Mouse (Mus musculus): ENCODE results near the gene Cfap126. TPM values are rescaled to one million over a fixed set of nuclear protein-coding genes. Genes with fewer than 3 reads are reported as not detected.

Cfap126 gene
- polyA plus RNA-seq, 1 experiment: 4.5 TPM

DNA sequence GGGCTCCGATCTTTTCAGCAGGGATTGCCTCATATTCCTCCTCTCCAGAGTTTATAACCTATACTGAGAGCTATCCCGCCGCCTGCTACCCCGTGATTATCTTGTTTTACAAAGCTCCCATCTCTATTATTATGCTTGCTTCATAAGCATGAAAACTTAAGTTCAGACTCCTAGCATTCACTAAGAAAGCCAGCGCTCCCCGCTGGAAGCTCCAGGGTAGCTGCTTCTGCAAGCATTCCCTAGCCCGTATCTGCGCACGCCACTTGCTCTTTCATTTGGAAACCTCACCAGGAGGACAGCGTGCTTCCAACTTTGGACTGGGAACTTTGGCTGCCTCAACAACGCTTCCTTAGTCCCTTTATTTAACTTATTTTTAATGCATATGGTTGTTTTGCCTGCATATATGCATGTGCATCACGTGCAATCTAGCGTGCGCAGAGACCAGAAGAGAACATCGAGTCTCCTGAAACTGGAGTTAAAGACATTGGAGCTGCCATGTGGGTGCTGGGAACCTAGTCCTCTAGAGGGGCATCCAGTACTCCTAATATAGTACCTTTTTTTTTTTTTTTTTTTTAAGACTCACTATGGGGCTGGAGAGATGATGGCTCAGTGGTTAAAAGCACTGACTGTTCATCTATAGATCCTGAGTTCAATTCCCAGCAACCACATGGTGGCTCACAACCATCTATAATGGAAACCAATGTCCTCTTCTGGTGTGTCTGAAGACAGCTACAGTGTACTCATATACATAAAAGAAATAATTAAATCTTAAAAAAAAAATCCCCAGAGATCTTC lies 1.7 kb upstream of the Cfap126 start:
- H3K27ac ChIP-seq (ENCODE audit: insufficient read depth, low read length): 0 out of 2 replicates have a peak overlapping the region, but pooled peaks have one; percentile 14
- TF ChIP-seq CTCF (IDR thresholded peaks at IDR 0.05; ENCODE audit: extremely low read depth, insufficient read depth, low read length): no peak
- TF ChIP-seq POLR2A (IDR thresholded peaks at IDR 0.05; ENCODE audit: extremely low read depth, insufficient read depth, low read length): no peak
- peak overlapping the region; percentile 42 for H3K4me3 ChIP-seq (ENCODE audit: insufficient read depth, low read length)
- no peaks in the 10 kb centered on the region; the same call in 1 of the 2 replicates for H3K4me1 ChIP-seq (ENCODE audit: control insufficient read depth, insufficient read depth, low read length)

GRCm38 (mm10) chr1:171112986-171113385 lies 732 bp upstream of the Cfap126 start:
- no peak overlapping the region; the same call in 1 of the 2 replicates for H3K4me3 ChIP-seq (ENCODE audit: insufficient read depth, low read length)
- H3K4me1 ChIP-seq (ENCODE audit: control insufficient read depth, insufficient read depth, low read length): no peaks in the 10 kb centered on the region; the same call in 1 of the 2 replicates
- TF ChIP-seq POLR2A (IDR thresholded peaks at IDR 0.05; ENCODE audit: extremely low read depth, insufficient read depth, low read length) (no peak), CTCF (IDR thresholded peaks at IDR 0.05; ENCODE audit: extremely low read depth, insufficient read depth, low read length) (no peak)
- H3K27ac ChIP-seq (ENCODE audit: insufficient read depth, low read length): no peak overlapping the region

DNA sequence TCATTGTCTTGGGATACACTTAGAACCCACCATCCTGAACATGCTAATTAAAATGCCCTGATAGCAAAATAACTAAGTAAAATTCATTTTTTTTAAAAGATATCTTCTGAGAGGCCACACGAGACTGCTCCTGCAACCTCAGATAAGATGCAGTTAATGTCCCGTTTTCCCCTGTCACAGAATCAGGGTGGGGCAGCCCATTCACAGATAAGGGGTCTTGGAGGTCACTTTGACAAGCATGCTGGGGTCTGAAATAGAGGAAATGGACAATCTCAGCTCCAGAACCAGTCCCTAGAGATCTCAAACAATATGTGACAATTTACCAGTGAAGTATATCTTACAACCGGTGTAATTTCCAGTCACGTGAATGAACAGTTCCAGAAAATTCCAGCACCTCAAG lies 2.6 kb downstream of the Cfap126 start:
- Histone ChIP-seq H3K27ac (ENCODE audit: insufficient read depth, low read length) (no peak overlapping the region), H3K4me3 (ENCODE audit: insufficient read depth, low read length) (no peak overlapping the region), H3K4me1 (ENCODE audit: control insufficient read depth, insufficient read depth, low read length) (no peaks in the 10 kb centered on the region; the same call in 1 of the 2 replicates)
- no peak for TF ChIP-seq POLR2A (IDR thresholded peaks at IDR 0.05; ENCODE audit: extremely low read depth, insufficient read depth, low read length)

GRCm38 (mm10) chr1:171118269-171118684 lies 4.6 kb downstream of the Cfap126 start:
- Histone ChIP-seq H3K4me1 (ENCODE audit: control insufficient read depth, insufficient read depth, low read length) (no peaks in the 10 kb centered on the region), H3K4me3 (ENCODE audit: insufficient read depth, low read length) (no peak overlapping the region), H3K27ac (ENCODE audit: insufficient read depth, low read length) (no peak overlapping the region)
- TF ChIP-seq POLR2A (IDR thresholded peaks at IDR 0.05; ENCODE audit: extremely low read depth, insufficient read depth, low read length) (no peak), CTCF (IDR thresholded peaks at IDR 0.05; ENCODE audit: extremely low read depth, insufficient read depth, low read length) (peak; percentile 47; the same call in 1 of the 2 replicates)

- Histone ChIP-seq H3K27ac (ENCODE audit: insufficient read depth, low read length) (no peak overlapping the region), H3K4me1 (ENCODE audit: control insufficient read depth, insufficient read depth, low read length) (no peaks in the 10 kb centered on the region), H3K4me3 (ENCODE audit: insufficient read depth, low read length) (no peak overlapping the region)
- TF ChIP-seq POLR2A (IDR thresholded peaks at IDR 0.05; ENCODE audit: extremely low read depth, insufficient read depth, low read length) (no peak), CTCF (IDR thresholded peaks at IDR 0.05; ENCODE audit: extremely low read depth, insufficient read depth, low read length) (no peak)
Measured at GRCm38 (mm10) chr1:171118996-171119395, 5.3 kb downstream of the Cfap126 start.

- Histone ChIP-seq H3K4me3 (ENCODE audit: insufficient read depth, low read length) (no peak overlapping the region), H3K27ac (ENCODE audit: insufficient read depth, low read length) (no peak overlapping the region), H3K4me1 (ENCODE audit: control insufficient read depth, insufficient read depth, low read length) (no peaks in the 10 kb centered on the region)
- TF ChIP-seq CTCF (IDR thresholded peaks at IDR 0.05; ENCODE audit: extremely low read depth, insufficient read depth, low read length) (no peak), POLR2A (IDR thresholded peaks at IDR 0.05; ENCODE audit: extremely low read depth, insufficient read depth, low read length) (no peak)
Measured at GRCm38 (mm10) chr1:171119405-171119804, 5.7 kb downstream of the Cfap126 start.

DNA sequence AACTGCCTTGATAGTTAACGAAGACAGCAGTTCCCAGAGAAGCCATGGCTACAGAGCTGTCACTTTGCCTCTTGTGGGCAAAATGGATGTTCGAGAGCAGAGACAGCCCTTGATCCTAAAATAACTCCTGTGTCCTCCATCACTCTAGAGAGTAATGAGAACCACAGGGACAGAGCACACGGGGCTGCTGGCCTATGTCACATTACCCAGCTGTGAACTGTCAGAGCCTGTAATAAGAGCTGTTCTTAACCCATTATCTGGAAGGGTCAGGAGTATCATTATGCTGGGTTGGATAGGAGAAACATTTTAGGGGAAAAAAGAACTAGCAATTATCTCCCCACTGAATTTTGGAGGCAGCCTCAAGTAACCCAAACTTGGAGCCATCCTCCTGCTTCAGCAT lies 7.2 kb downstream of the Cfap126 start:
- H3K27ac ChIP-seq (ENCODE audit: insufficient read depth, low read length): no peak overlapping the region
- no peak for TF ChIP-seq CTCF (IDR thresholded peaks at IDR 0.05; ENCODE audit: extremely low read depth, insufficient read depth, low read length)
- TF ChIP-seq POLR2A (IDR thresholded peaks at IDR 0.05; ENCODE audit: extremely low read depth, insufficient read depth, low read length): no peak
- no peak overlapping the region for H3K4me3 ChIP-seq (ENCODE audit: insufficient read depth, low read length)

DNA sequence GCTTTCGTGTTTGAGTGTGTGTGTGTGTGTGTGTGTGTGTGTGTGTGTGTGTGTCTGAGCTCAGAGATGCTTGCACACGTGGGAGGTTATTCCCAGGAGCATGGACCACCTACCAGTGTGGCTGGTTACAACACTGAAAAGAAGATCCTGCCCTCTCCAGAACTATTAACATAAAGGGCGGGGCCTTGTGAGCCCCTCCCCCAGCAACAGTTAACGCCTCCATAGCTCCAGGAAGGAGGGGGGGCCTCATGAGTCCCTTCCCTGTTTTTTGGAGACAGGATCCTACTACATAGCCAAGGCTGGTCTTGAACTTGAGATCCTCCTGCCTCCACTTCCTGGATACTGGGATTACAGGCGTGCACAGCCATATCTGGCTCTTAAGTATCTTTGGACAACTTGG lies 8.1 kb downstream of the Cfap126 start:
- TF ChIP-seq CTCF (IDR thresholded peaks at IDR 0.05; ENCODE audit: extremely low read depth, insufficient read depth, low read length) (no peak), POLR2A (IDR thresholded peaks at IDR 0.05; ENCODE audit: extremely low read depth, insufficient read depth, low read length) (no peak)
- H3K4me1 ChIP-seq (ENCODE audit: control insufficient read depth, insufficient read depth, low read length): no peaks in the 10 kb centered on the region
- no peak overlapping the region for H3K27ac ChIP-seq (ENCODE audit: insufficient read depth, low read length)
- no peak overlapping the region for H3K4me3 ChIP-seq (ENCODE audit: insufficient read depth, low read length)

More for the DNA sequence above, 7.2 kb downstream of the Cfap126 start:
- H3K4me1 ChIP-seq (ENCODE audit: control insufficient read depth, insufficient read depth, low read length): no peaks in the 10 kb centered on the region

GRCm38 (mm10) chr1:171122932-171123331 lies 9.2 kb downstream of the Cfap126 start:
- TF ChIP-seq POLR2A (IDR thresholded peaks at IDR 0.05; ENCODE audit: extremely low read depth, insufficient read depth, low read length) (no peak), CTCF (IDR thresholded peaks at IDR 0.05; ENCODE audit: extremely low read depth, insufficient read depth, low read length) (no peak)

GRCm38 (mm10) chr1:171124398-171124797 lies 10.7 kb downstream of the Cfap126 start:
- Histone ChIP-seq H3K4me3 (ENCODE audit: insufficient read depth, low read length) (no peak overlapping the region), H3K27ac (ENCODE audit: insufficient read depth, low read length) (no peak overlapping the region), H3K4me1 (ENCODE audit: control insufficient read depth, insufficient read depth, low read length) (no peaks in the 10 kb centered on the region)
- TF ChIP-seq CTCF (IDR thresholded peaks at IDR 0.05; ENCODE audit: extremely low read depth, insufficient read depth, low read length): no peak
- no peak for TF ChIP-seq POLR2A (IDR thresholded peaks at IDR 0.05; ENCODE audit: extremely low read depth, insufficient read depth, low read length)

More at GRCm38 (mm10) chr1:171122932-171123331, 9.2 kb downstream of the Cfap126 start:
- Histone ChIP-seq H3K4me1 (ENCODE audit: control insufficient read depth, insufficient read depth, low read length) (no peaks in the 10 kb centered on the region), H3K4me3 (ENCODE audit: insufficient read depth, low read length) (no peak overlapping the region), H3K27ac (ENCODE audit: insufficient read depth, low read length) (no peak overlapping the region)
